Mouse (Mus musculus): ENCODE results near the gene Nhsl2.
A peak's percentile ranks its signal among the peaks of the same experiment; 100 is the strongest.

The Nhsl2 gene

DNA sequence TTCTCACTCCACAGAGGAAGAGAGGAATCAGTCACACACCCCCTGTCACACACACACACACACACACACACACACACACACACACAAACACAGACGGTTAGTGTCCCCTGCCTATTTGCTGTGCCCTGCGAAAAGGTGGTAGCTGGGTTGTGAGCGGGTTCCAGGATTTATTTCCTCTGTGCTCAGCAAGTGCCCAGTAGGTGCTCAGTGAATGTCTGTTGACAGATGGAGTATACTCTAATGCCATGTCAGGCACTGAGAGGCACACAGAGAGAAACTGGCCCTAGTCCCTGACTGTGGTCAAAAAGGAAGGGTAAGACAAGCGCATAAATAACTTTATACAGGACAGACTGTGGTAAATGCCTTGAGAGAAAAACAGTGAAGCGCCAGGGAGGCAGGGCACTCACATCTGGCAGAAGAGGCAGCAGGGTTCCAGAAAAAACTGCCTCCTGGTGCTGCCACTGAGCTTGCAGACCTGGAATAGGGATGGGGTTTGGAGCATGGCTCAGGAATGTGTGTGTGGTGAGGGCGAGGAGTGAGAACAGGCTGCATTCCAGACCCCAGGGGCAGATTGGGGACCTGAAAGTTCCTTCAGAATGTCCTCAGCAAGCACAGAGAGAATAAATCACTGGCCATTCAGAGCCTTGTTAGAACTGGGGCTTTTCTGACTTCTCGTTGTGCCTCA lies 52.8 kb downstream of the Nhsl2 start:
- no peak for DNase-seq (ENCODE audit: low spot score in 2 of 2)

DNA sequence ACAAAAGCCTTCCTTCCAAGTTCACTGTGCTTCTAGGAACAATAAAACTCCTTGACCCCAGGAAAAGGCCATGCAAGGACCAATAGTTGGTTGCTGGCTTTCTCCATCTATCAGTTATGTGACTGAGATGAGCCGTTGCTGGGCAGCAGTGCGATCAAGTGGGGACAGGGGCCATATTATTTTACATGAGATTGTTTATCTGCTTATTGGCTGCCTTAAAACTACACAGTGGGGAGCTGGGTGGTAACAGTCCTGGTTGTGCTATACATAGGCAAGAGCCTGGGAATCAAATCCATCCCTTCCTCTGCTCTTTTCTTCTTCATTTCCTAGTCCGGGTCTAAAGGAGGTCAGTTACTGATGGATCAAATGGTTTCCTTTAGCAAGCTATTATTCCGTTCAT lies 53.4 kb downstream of the Nhsl2 start:
- DNase-seq (ENCODE audit: low spot score in 2 of 2) = no peak

DNA sequence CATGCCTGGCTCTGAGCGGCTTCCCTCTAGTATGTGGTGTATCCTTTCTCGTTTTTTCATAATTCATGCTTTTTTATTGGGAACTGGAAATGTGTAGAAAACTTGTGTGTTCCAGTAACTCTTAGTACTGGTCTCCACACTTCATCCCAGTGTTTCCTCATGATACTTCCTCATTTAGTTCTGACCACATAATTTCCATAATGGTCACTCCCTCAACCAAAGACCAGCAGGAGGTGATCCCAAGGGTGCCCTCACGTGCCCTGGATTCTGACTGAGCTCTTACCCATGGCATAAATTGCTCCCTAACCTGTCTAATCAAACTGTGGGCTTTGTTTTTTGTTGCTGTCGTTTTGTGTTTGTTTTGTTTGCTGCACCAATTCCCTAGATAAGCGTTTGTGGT lies 58.1 kb downstream of the Nhsl2 start:
- DNase-seq (ENCODE audit: low spot score in 2 of 2) = no peak

DNA sequence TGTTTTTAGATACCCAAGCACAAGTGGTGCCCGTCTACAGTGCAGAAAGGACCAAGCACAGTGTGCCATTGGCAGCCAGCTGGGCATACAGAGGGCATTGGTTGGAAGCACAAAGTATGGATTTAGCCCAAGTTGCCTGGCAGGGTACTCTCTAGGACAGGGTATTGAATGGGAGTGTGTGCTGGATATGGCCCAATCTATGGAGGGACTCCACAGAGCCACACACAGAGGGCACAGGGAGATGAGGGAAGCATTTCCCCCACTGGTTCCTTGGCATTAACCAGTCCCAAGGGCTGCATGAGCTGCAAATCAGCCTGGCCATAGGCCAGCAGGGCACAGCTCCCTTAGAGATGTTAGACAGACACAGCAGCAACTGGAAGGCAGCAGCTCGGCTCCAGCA lies 79.9 kb downstream of the Nhsl2 start:
- DNase-seq (ENCODE audit: low spot score in 2 of 2) = no peak

DNA sequence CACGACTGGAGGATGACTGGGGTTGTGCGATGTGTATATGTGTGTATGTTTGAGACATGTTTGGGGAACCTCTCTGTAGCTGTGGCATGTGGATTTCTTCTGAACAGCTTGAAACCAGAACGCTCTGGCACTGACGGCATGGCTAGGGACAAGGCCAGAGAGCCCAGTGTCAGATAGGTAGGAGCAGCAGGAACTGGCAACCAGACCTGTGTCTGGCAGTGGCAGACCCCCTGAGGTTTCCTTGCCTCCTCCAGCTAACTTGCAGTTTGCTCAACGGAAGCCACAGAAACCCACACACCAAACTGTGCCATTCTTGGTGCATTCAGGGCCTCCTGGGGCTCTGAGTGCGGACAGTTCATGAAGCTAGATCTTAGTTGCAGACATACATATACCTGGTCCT lies 81.1 kb downstream of the Nhsl2 start:
- DNase-seq (ENCODE audit: low spot score in 2 of 2) = no peak

DNA sequence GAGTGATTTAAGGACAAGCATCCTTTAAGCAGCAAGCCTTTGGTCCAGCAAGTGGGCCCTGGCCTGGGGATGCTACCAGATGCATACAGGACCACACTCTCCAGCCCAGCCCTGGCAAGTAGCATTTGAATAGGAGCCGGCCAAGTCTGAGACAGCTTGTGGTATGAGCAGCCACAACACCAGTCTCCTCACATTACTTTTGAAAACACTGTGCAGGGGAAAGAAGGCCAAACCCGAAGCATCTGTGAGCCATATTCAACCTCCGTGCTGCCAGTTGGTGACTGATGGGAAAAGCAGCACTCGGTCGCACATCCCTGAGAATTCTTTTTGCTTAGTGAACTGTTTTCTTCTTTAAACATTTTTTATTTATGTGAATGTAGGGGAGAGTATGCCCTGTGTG lies 81.8 kb downstream of the Nhsl2 start:
- DNase-seq (ENCODE audit: low spot score in 2 of 2) = no peak

DNA sequence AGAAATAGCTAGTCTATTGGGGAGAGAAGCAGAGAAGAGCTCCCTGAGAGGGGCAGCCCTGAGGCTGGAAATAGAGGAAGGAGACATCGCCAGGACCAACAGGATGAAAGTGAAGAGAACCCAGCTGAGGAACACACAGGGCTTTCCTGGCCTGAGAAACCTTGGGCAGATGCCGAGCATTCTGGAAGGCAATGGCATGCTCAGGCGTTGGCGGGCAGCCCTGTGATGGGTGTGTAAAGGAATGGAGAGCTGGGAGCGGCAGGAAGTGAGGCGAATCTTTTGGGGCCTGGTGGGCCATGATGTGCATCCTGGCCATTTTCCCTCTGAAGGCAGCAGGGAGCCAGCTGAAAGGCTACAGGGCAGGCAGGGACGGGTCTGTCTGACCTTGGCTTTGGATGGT lies 83.1 kb downstream of the Nhsl2 start:
- peak; percentile 32 to 63 for DNase-seq (ENCODE audit: low spot score in 2 of 2)

GRCm38 (mm10) chrX:101933346-101933745 lies 84.2 kb downstream of the Nhsl2 start:
- no peak for DNase-seq (ENCODE audit: low spot score in 2 of 2)

GRCm38 (mm10) chrX:101935291-101935840 lies 86.2 kb downstream of the Nhsl2 start:
- DNase-seq (ENCODE audit: low spot score in 2 of 2) = no peak

DNA sequence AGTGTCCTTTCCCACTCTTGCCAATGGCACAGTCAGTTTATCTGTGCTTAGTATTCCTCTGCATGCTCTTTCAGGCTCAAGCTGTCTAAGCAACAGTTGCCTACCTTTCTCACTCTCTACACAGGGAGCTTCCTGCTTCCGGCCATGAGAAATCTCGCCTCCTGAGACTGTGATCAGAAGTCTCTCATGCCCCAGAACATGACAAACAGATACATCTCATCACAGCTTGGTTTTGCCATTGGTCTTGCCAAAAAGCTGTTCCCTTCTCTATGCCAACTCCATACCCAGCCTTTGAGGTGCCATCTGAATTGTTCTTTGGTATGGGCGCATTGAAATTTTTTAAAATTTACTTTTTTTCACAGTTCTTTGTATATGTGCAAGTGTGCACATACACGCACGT lies 90.3 kb downstream of the Nhsl2 start:
- DNase-seq (ENCODE audit: low spot score in 2 of 2) = no peak

DNA sequence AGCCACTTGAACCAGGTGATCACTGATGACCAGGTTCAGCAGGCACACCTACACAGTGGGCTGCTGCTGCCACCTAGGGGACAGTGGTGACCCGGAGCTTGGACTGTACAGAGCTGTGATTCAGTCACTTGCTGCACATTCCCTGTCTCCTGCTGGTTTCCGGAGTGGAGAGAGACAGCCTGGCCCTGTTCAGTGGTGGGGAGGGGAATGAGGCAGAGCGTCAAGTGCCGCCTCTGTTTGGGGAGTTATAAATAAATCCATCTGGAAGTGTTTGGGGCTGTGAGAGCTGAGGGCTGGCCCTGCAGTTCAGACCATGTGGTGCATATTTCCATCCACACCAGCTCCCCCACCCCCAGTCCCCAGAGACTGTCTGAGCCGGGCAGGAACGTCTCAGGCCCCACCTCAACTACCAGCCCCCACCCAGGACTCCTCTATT lies 93.3 kb downstream of the Nhsl2 start:
- DNase-seq (ENCODE audit: low spot score in 2 of 2) = peak; percentile 50 to 64

- DNase-seq (ENCODE audit: low spot score in 2 of 2) = no peak
Observed at GRCm38 (mm10) chrX:101943743-101944142, 94.6 kb downstream of the Nhsl2 start.

DNA sequence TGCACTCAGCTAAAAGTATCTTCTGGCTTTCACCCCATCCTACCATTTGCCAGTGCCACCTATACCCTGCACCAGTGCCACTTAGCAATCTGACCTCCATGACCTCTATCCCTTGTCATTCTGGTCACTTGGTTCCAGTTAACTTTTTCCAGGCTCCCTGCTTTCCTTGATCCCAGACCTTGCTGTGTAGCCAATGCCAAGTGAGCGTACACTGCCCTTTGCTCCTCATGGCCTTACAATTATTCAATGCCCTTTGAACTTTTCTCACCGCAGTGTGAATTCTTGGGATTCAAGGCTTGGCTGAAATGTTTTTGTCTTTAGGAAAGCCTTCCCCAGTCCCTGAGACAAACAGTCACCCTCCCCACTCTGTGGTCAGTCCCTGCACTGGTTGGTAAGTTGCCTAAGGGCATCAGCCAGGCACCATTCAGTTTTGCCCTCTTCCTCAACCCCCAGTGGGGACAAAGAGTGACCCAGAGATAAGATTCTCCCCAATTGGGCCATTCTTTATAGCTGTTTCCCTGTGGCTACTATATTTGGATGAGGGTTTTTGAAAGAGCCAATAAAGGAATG lies 95.7 kb downstream of the Nhsl2 start:
- no peak for DNase-seq (ENCODE audit: low spot score in 2 of 2)

GRCm38 (mm10) chrX:101952436-101952835 lies 103.3 kb downstream of the Nhsl2 start:
- no peak for DNase-seq (ENCODE audit: low spot score in 2 of 2)

DNA sequence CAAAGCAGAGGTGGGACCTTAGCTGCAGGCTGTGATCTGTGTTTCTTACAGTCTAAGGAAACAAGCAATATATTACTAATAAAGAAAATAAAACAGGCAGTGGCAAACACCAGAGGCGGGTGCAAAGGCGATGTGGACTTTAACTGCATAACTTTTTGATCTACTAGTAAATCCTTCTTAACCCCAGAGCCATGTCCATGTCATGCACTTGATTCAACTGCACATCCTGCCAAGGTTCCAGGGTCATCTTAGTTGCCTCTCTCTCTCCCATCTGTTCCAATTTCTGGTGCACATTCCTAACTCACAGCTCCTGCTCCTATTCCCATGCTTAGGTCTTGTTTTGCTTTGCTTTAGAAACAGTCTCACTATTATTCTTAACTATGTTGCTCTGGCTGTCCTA lies 104.1 kb downstream of the Nhsl2 start:
- no peak for DNase-seq (ENCODE audit: low spot score in 2 of 2)

DNA sequence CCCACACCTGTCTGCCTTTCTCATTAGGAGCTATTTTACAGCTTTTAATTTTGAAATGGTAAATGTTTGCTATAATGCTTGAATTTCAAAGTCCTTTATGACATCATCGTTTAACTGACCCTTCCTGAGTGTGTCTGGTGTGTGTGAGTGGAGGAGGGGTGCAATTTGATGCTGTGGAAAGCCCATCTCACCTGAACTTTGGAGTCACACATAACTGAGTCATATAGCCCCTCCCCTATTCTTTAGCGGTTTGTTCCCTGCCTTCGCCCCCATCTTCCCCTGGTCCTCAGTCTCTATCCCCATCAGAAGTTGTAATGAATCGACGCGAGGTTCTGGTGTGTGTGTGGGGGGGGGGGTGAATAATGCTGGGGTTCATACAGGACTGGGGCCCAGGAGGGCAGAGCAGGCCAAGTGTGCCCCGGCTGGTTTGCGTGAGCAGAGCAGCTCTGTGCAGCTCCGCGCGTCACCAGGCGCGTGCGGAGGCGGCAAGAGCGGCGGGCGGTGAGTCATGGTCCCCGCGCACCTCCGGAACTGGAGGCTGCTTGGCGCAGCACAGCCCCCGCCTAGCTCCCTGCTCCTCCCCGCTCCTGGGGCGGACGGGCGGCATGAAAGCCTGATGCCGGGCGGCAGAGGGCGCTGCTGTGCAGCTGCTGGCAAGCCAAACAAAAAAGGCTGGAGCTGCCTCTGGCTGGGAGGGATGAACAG lies 104.8 kb downstream of the Nhsl2 start:
- peak; percentile 86 to 89 for DNase-seq (ENCODE audit: low spot score in 2 of 2)

- DNase-seq (ENCODE audit: low spot score in 2 of 2) = no peak
Observed at GRCm38 (mm10) chrX:101954492-101954851, 105.3 kb downstream of the Nhsl2 start.

DNA sequence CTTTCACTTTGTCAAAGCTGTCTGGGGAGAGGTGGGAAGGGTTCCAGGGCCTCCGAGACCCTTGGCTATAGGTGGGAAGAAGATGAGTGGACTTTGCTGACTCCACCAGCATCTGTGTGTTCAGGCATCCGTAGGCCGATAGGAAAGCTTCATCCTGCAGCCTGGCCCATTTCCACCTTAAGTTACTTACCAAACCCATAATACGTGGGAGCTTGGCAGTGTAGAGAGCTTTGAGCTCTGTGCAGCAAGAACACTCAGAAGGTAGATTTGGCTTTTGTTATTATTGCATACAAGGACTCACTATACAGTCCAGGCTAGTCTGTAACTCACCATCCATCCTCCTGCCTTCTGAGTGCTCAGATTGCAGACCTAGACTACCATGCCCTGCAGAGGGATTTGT lies 112.7 kb downstream of the Nhsl2 start:
- no peak for DNase-seq (ENCODE audit: low spot score in 2 of 2)

DNA sequence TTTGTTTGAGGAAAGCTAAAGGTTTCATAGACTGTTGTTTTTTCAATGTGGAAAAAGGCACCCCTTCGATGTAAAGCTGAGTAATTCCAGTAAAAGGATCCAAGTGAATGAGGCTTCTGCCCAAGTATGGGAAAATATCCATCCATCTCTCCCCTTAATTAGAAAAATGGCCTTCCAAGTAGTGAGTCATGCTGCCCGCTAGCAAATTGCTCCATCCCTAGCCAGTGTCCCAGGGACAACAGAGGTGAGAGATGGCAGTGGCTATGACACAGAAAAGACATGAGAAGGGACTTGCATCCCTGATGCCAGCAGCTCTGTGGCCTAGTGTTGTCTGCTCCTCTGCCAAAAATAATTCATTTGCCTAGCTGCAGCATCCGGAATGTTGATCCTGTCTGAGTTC lies 114.5 kb downstream of the Nhsl2 start:
- DNase-seq (ENCODE audit: low spot score in 2 of 2) = no peak

DNA sequence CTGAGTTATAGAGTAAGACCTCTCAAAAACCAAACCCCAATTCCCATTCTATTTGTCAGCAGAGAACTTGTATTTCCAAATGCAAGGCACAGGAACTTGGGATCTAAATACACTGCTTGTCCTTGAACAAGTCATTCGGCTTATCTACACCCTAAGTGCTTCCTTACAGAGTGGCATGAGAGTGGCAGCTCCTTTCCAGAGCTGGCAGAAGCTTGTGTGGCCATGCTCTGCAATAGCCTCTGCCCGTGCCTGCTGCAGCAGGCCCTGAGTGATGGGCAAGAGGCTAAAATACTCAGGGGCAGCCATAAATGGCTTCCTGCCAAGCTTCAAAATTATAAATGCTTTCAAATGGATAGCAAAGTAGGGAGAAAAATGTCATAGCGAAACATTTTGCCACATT lies 123.8 kb downstream of the Nhsl2 start:
- no peak for DNase-seq (ENCODE audit: low spot score in 2 of 2)

- DNase-seq (ENCODE audit: low spot score in 2 of 2) = no peak
Observed at GRCm38 (mm10) chrX:101976931-101977330, 127.7 kb downstream of the Nhsl2 start.

DNA sequence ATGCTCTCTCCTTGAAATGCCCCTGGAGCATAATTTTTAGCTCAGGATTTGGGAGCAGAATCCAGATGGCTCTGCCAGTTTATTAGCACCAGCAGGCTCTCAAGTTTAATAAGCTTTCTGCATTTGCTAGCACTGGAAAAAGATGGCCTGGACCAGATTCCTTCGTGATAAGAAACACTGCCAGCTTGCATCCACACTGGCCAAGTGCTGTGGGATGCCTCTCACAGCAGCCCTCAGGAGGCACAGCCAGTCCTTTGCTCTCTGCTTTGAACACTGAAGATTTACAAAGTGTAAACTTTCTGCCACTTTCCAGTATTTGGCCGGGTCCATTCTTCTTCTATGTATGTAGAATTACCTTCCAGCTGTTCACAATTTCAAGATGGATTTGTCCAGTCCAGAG lies 129.7 kb downstream of the Nhsl2 start:
- no peak for DNase-seq (ENCODE audit: low spot score in 2 of 2)

DNA sequence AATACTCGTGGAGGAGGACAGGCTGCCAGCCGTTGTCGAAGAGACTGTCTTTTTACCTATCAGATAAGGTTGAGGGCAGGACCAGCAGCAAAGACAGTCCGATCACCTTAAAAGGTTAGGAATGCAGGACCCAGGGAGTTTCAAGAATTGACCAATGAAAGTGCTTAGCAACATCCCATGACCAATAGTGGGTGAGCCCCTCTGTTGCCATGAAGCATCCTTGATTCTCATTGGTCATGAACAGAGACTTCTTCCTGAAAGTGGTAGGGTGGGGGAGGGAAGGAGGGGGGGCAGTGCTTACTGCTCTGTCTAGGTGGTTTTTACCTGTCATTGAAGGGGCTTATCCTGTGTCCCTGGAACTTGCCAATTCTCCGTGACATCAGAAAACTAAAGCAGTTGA lies 130.1 kb downstream of the Nhsl2 start:
- DNase-seq (ENCODE audit: low spot score in 2 of 2) = no peak

Data from urinary bladder, postnatal 4 days (tissue).